Mouse (Mus musculus) lung, adult 2 months (tissue): ENCODE measurements around the gene Mpc2. TPM values are rescaled to one million over a fixed set of nuclear protein-coding genes. Genes with fewer than 3 reads are reported as not detected.

Experiments used
- DNase-seq: peaks from one replicate; pipeline ENCODE4 v3.0.0; 2022
- H3K4me1 ChIP-seq: fragments of 200-500 bp; 2 replicates; pipeline ENCODE4 v1.6.1; 2011; ENCODE audit warnings: low read length; ENCODE audit not compliant: control insufficient read depth, insufficient read depth
- H3K4me3 ChIP-seq: fragments of 200-500 bp; replicated peaks from 2 replicates; pipeline ENCODE3; 2011; ENCODE audit warnings: low read depth, mild to moderate bottlenecking, control low read depth, low read length; ENCODE audit errors: extremely low read depth
- CTCF ChIP-seq: fragments of 200-500 bp; IDR thresholded peaks from 2 replicates; pipeline ENCODE4 v1.5.1; 2011; ENCODE audit warnings: mild to moderate bottlenecking, low read length, control low read depth; ENCODE audit not compliant: insufficient read depth
- POLR2A ChIP-seq: fragments of 200-500 bp; IDR thresholded peaks from 2 replicates; pipeline ENCODE4 v1.6.1; 2011; ENCODE audit warnings: low read depth, mild to moderate bottlenecking, control low read depth, low read length, borderline replicate concordance; ENCODE audit errors: extremely low read depth
- WGBS: fragments of 180-500 bp; shearing (Covaris S2); methylation state at CpG from one replicate; pipeline ENCODE4 v1.1.7; 2018; 5-methylcytosine and 5-hydroxymethylcytosine counted together
- polyA plus RNA-seq: library from polyadenylated mRNA; depleted of rRNA; stranded (reverse); fragments of >200 nt; gene quantifications from 2 replicates; pipeline ENCODE4 v1.2.3, GENCODE M21; 2012; rRNA removed

Gene Mpc2
- polyA plus RNA-seq, 1 experiment, result 53.8 TPM

GRCm38 (mm10) chr1:165498856-165499255 is 38.4 kb downstream of the Mpc2 start:
- Histone ChIP-seq H3K4me3 (no peak overlapping the region), H3K4me1 (peaks cover 3% of the 10 kb centered on the region; the same call in 1 of the 2 replicates)
- WGBS, result 55% methylated on average over 3 of the region's 3 CpGs
- TF ChIP-seq CTCF (no peak), POLR2A (no peak)
- no peak for DNase-seq

DNA sequence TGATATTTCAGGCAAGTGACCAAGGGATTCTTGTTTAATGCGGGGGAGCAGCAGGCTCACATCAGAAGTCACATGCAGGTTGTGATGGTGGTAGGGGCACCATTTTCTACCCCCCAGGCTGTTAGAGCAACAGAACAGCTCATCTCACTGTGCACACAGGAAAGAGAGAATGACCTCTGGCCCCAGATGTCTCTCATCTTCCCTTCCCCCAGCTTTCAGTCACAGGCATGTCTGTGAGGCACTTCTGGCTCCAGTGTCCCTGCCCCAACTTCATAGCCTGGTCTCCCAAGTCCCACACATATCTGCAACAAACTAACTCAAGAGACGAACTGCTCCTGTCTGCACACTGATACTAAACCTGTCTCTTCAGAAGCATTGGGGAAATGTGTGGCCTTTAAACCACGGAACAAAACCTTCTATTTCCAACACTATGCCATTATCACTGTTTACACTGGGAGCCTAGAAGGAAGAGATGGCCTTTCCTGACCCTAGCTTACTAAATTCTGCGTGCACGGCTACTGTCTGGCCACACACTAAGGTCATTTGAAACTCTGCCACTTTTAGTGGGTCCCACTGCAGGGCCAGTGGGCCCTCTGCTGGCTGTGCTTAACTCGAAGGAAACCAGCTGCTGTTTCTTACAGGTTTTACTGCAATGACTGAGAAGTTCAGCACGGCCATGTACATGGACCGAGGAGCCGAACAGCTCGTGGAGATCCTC is 43.0 kb downstream of the Mpc2 start:
- DNase-seq, result peak; percentile 41
- 27% methylated on average over 10 of the region's 10 CpGs for WGBS
- peaks cover 5% of the 10 kb centered on the region; the same call in 1 of the 2 replicates for H3K4me1 ChIP-seq

GRCm38 (mm10) chr1:165506303-165506702 is 45.9 kb downstream of the Mpc2 start:
- 80% methylated on average over 6 of the region's 6 CpGs for WGBS
- TF ChIP-seq CTCF (no peak), POLR2A (no peak)
- Histone ChIP-seq H3K4me1 (peaks cover 5% of the 10 kb centered on the region; the same call in 1 of the 2 replicates), H3K4me3 (no peak overlapping the region)
- no peak for DNase-seq

More for the DNA sequence above, 43.0 kb downstream of the Mpc2 start:
- peak; percentile 70 for TF ChIP-seq CTCF
- TF ChIP-seq POLR2A, result no peak
- H3K4me3 ChIP-seq, result no peak overlapping the region

DNA sequence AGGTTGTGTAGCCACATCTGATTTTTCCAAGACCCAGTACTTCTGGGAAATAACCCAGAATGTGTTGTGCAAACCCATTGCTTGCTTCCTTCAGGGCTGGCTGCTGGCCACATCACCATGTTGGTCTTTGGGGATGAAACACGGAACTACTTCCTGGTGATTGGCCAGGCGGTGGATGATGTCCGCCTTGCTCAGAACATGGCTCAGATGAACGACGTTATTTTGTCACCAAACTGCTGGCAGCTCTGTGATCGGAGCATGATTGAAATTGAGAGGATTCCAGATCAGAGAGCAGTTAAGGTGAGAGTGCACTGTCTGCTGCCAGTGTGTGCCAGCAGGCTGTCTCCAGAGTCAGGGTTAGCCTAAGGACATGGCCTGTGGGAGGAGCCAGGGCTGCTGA is 49.7 kb downstream of the Mpc2 start:
- no peak overlapping the region for H3K4me3 ChIP-seq
- DNase-seq, result no peak
- TF ChIP-seq POLR2A (no peak), CTCF (no peak)
- 61% methylated on average over 6 of the region's 6 CpGs for WGBS
- no peaks in the 10 kb centered on the region for H3K4me1 ChIP-seq

DNA sequence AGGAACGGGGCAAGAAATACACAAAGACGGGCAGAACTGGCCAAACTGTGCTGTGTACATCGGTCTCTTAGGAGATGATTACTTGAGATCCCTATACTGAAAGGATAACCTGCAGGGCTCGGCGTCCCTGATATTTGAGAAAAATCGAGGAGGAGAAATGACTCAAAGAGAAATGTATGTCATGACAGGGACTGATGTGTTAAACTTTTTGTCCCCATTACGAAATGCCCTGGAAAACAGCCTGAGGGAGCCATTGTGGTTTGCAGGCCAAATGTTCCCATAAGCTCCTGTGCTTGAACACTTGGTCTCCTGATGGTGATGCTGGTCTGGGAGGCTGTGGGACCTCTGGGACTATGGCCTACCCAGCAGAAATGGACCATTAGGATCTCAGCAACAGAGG is 60.3 kb downstream of the Mpc2 start:
- 88% methylated on average over 7 of the region's 7 CpGs for WGBS
- DNase-seq, result no peak
- Histone ChIP-seq H3K4me1 (no peaks in the 10 kb centered on the region), H3K4me3 (no peak overlapping the region)
- TF ChIP-seq POLR2A, result no peak

Other genes with a start within 250 kb of the Mpc2 start
- gene Tiprl, start 223.6 kb upstream of the Mpc2 start, polyA plus RNA-seq, result 16.3 and 21.2 TPM in 2 replicates
- 2.8 and 3.0 TPM in 2 replicates for gene Gpr161, start 164.8 kb upstream of the Mpc2 start, polyA plus RNA-seq
- gene Dcaf6, start 162 bp upstream of the Mpc2 start, polyA plus RNA-seq, result 20.0 and 26.0 TPM in 2 replicates
- 0.08 and 0.14 TPM in 2 replicates for gene Adcy10, start 24.5 kb downstream of the Mpc2 start, polyA plus RNA-seq
- 33.6 and 47.2 TPM in 2 replicates for gene Mpzl1, start 173.9 kb downstream of the Mpc2 start, polyA plus RNA-seq
- gene Rcsd1, start 249.1 kb downstream of the Mpc2 start, polyA plus RNA-seq, result 33.9 and 40.9 TPM in 2 replicates